Mouse (Mus musculus): ENCODE data around the gene Setd5. TPM values are rescaled to one million over a fixed set of nuclear protein-coding genes. Genes with fewer than 3 reads are reported as not detected.

Gene Setd5
- total RNA-seq, 2 experiments from 2014 or later, result 133 to 135 TPM

- no peak for DNase-seq (ENCODE audit: extremely low spot score in 1 of 2, low spot score in 2 of 2)
- intact Hi-C loops (cut with DNase I), result no loop called here
Measured at GRCm38 (mm10) chr6:113102541-113102940, 25.4 kb downstream of the Setd5 start.

DNA sequence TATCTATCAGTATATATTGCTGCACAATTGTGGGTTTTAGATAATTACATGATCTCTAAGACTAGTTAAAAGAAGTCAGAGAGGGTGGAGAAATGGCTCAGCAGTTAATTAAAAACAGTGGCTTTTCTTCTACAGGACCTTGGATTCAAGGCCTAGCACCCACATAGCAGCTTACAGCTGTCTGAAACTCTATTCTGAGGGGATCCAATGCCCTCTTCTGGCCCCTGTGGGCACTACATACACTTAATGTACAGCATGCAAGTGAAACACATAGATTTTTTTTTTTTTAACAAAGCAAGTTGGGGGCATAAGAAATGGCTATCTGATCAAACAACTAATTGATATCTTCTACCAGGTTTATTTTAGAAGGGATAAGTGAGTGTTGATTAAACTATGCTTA is 26.6 kb downstream of the Setd5 start:
- DNase-seq (ENCODE audit: extremely low spot score in 1 of 2, low spot score in 2 of 2), result peak in 1 of 2 experiments; percentile 38

DNA sequence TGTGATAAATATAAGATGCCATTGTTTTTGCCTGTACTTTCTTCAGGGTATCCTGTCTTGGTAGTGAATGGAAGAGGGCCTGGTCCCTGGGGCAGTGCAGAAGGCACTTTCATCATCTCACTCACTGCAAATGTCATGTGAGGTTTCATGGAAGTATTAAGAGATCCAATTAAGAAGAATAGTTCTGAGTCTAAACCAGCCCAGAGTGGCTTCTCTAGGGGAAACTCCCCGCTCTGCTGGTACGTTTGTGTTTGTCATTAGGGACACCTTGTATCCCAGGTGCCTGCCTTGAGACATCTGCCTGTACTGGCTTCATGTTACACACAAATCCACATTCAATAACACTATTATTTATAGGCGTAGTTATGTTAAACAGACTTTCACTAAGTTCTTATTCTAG is 32.2 kb downstream of the Setd5 start:
- DNase-seq (ENCODE audit: extremely low spot score in 1 of 2, low spot score in 2 of 2), result no peak
- intact Hi-C loops (cut with DNase I), result no loop called here

More for the DNA sequence above, 26.6 kb downstream of the Setd5 start:
- intact Hi-C loops (cut with DNase I), result no loop called here

GRCm38 (mm10) chr6:113109956-113110355 is 32.8 kb downstream of the Setd5 start:
- intact Hi-C loops (cut with DNase I), result loop anchor here (5.0 kb wide), 1 partner anchor 43 kb away; no protein-coding TSS in a partner anchor

GRCm38 (mm10) chr6:113120806-113121205 is 43.6 kb downstream of the Setd5 start:
- DNase-seq (ENCODE audit: extremely low spot score in 1 of 2, low spot score in 2 of 2), result no peak
- intact Hi-C loops (cut with DNase I), result loop anchor here (5.0 kb wide), 2 partner anchors 64 to 201 kb away; no protein-coding TSS in a partner anchor

More at GRCm38 (mm10) chr6:113109956-113110355, 32.8 kb downstream of the Setd5 start:
- no peak for DNase-seq (ENCODE audit: extremely low spot score in 1 of 2, low spot score in 2 of 2)

DNA sequence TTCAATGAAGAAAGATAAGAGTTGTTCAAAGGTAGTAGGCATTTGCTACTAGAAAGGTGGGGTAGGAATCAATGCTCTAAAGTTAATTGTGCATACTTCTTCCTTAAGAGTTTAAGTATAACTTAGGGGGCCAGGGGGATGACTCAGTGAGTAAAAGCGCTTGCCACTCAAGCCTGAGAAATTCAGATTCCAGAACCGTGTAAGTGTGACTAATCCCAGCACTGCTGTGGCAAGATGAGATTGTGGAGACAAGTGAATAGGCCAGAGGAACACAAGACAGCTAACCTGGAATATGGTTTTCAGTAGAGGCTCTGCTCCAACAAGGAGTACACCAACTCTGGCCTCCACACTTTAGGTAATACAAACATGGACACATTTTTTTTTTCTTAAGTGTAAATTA is 56.2 kb downstream of the Setd5 start:
- DNase-seq (ENCODE audit: extremely low spot score in 1 of 2, low spot score in 2 of 2), result no peak
- intact Hi-C loops (cut with DNase I), result no loop called here

DNA sequence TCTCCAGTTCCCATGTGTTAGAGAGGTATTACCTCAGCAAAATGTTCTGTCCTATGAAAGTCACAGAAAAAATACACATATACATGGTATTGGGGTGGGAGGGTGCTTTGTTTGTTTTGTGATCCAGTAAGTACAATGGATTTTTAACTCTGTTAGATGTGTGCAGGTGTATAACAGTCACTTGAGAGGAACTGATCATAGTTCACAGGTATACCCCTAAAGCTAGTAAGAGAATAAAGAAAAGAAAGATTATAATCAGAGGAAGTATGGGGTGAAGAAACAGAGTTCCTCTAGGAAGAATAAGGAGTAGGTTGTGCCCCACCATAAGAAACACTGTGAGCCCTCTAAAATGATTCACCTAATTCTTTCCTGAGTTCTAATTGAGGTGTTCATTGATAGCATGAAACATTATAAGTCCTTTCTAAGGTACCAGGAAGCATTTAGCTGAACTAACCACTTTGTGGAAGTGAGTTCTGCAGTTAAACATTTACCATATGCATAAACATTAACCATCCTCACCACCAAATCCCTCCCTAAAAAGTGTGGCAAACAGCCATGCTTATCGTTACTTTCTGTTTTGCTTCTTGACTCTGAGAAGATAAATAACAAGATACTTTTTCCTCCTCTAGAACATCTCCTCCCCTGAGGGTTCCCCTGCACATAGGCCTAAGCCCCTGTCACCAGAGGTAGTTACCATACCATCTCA is 64.4 kb downstream of the Setd5 start:
- intact Hi-C loops (cut with DNase I), result loop anchor here (5.0 kb wide), 1 partner anchor 84 kb away; no protein-coding TSS in a partner anchor
- no peak for DNase-seq (ENCODE audit: extremely low spot score in 1 of 2, low spot score in 2 of 2)

DNA sequence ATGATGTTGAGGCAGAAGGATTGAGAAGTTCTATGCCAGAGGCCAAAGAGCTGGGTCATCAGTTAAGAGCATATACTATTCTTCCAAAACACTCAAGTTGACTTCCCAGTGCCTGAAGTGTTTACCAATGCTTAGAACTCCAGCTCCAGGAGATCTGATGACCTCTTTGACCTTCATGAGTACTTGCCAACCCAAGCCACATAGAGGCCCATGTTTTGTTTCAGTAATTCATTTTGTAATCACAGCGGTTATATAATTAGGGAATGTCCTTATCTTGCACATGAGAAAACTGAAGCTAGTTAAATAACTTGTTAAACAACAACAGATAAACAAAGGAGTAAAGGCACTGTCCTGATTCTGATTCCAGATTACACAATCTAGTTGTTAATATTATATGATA is 67.6 kb downstream of the Setd5 start:
- no peak for DNase-seq (ENCODE audit: extremely low spot score in 1 of 2, low spot score in 2 of 2)
- intact Hi-C loops (cut with DNase I), result loop anchor here (5.0 kb wide), 1 partner anchor 87 kb away; no protein-coding TSS in a partner anchor

GRCm38 (mm10) chr6:113145249-113145648 is 68.1 kb downstream of the Setd5 start:
- DNase-seq (ENCODE audit: extremely low spot score in 1 of 2, low spot score in 2 of 2), result no peak
- intact Hi-C loops (cut with DNase I), result no loop called here

- DNase-seq (ENCODE audit: extremely low spot score in 1 of 2, low spot score in 2 of 2), result no peak
- intact Hi-C loops (cut with DNase I), result loop anchor here (5.0 kb wide), 1 partner anchor 37 kb away; no protein-coding TSS in a partner anchor
Measured at GRCm38 (mm10) chr6:113154071-113154470, 76.9 kb downstream of the Setd5 start.

DNA sequence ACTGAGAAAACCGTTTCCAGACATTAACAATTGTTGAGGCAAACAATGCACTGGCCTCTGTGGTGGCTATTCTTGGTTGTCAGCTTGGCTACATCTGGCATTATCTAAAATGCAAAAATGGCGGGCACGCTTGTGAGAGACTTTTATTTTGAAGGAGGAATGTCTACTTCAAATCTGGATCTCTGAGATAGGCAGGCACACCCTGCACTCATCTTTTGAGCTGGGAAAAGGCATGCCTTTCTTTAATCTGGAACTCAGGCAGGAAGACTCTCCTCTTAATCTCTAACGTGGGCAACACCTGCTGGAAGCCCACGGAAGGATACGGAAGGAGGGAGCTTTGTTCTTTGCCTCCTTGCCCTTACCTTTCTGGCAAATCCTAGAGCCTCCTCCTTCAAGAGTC is 77.7 kb downstream of the Setd5 start:
- intact Hi-C loops (cut with DNase I), result loop anchor here (5.0 kb wide), 1 partner anchor 38 kb away; no protein-coding TSS in a partner anchor
- DNase-seq (ENCODE audit: extremely low spot score in 1 of 2, low spot score in 2 of 2), result no peak

DNA sequence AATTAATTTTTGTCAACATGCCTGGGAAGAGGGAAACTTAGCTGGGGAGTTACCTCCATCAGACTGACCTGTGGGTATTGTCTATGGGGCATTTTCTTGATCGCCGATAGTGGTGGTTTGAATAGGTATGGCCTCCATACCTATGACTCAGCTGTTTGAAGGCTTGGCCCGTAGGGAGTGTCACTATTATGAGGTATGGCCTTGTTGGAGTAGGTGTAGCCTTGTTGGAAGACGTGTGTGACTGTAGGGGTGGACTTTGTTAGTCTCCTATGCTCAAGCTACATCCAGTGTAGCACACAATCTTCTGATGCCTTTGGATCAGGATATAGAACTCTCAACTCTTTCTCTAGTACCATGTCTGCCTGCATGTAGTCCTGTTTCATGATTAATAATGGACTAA is 78.9 kb downstream of the Setd5 start:
- DNase-seq (ENCODE audit: extremely low spot score in 1 of 2, low spot score in 2 of 2), result no peak
- intact Hi-C loops (cut with DNase I), result no loop called here

GRCm38 (mm10) chr6:113160106-113160505 is 82.9 kb downstream of the Setd5 start:
- DNase-seq (ENCODE audit: extremely low spot score in 1 of 2, low spot score in 2 of 2), result no peak
- intact Hi-C loops (cut with DNase I), result no loop called here

GRCm38 (mm10) chr6:113161982-113162381 is 84.8 kb downstream of the Setd5 start:
- intact Hi-C loops (cut with DNase I), result no loop called here
- no peak for DNase-seq (ENCODE audit: extremely low spot score in 1 of 2, low spot score in 2 of 2)

DNA sequence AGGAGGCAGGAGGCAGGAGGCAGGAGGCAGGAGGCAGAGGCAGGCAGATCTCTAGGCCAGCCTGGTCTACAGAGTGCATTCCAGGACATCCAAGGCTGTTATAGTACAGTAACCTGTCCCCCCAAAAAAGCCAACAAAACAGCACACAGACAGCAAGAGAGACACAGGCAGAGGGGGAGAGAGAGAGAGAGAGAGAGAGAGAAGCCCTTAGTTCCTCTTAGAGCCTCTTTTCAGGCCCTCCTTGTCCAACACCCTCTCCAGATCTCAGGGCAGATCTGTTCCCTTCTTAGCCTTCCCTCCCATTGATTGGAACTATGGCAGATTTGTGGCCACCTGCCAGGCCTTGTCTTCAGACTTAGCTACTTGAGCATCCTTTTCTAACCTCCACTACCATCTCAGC is 86.3 kb downstream of the Setd5 start:
- no peak for DNase-seq (ENCODE audit: extremely low spot score in 1 of 2, low spot score in 2 of 2)
- intact Hi-C loops (cut with DNase I), result no loop called here

GRCm38 (mm10) chr6:113166661-113167251 is 89.6 kb downstream of the Setd5 start:
- DNase-seq (ENCODE audit: extremely low spot score in 1 of 2, low spot score in 2 of 2), result peak; percentile 48 to 77
- intact Hi-C loops (cut with DNase I), result no loop called here

DNA sequence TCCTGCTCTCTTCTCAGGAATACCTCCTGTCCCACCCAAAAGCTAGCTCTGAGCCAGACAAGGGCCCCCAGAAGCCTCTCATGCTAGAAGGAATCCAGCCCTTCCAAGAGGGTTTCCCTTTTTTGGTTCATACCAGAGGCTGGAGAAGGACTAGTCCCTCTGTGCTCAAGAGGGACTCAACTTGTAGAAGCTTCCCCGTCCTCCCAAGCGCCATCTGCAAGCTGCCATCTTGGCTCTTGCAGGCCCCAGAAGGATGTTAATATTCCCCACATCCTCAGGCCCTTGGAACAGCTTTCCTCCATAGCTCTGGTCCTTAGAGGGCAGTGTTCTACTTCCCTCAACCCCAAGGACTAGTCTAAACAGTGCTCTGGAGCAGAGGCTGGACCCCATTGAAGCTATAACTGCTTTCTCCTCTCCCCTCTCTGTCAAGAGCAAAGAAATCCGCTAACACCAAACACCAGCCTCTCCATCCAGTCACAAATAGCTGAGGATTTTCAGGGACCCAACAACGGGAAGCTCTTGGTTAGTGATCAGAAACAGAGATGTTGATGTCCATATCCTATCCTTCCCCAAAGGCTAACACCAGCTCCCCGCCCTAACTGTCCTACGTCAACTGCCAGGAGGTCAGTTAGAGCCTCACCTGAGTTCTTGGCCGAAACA is 91.3 kb downstream of the Setd5 start:
- no peak for DNase-seq (ENCODE audit: extremely low spot score in 1 of 2, low spot score in 2 of 2)
- intact Hi-C loops (cut with DNase I), result no loop called here

DNA sequence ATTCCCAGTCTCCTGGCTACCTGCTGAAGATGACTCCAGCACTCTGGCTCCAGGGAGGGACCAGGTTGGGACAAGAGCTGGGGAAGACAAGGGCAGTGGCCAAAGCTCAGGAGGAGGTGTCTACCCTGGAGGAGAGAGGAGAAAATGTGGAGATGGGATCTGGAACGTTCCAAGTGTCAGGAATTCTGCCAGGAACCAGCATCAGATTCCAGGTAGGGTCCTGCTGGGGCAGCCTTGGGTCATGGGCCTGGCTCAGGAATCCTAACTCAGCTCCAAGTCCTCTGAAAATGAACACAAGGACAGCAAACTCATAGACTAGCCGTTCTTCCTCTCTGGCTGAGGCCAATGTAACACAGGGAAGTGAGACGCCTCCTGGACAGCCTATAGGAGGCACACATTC is 92.7 kb downstream of the Setd5 start:
- DNase-seq (ENCODE audit: extremely low spot score in 1 of 2, low spot score in 2 of 2), result no peak
- intact Hi-C loops (cut with DNase I), result no loop called here

GRCm38 (mm10) chr6:113170651-113171050 is 93.5 kb downstream of the Setd5 start:
- intact Hi-C loops (cut with DNase I), result no loop called here
- no peak for DNase-seq (ENCODE audit: extremely low spot score in 1 of 2, low spot score in 2 of 2)

GRCm38 (mm10) chr6:113172011-113172410 is 94.8 kb downstream of the Setd5 start:
- DNase-seq (ENCODE audit: extremely low spot score in 1 of 2, low spot score in 2 of 2), result no peak
- intact Hi-C loops (cut with DNase I), result no loop called here
